Mouse (Mus musculus) v-Abl transformed pro-B cells (cell line): ENCODE measurements at regions not wholly inside any gene's neighbourhood (a gene's known extent, or its start where the extent isn't known, plus 50 kb on each side); places are given as distances from the start of the nearest gene placed in this dataset.

ENCODE experiments used
- in situ Hi-C, 2 experiments: fragments of 400-800 bp; cut with MboI; formaldehyde crosslinking; loops; one replicate each; pipeline ENCODE4 v1.15.1; 2025; ENCODE audit not compliant: unreplicated experiment in 2 of 2

GRCm38 (mm10) chr1:73495971-73496749 lies 480.5 kb upstream of the Tnp1 start:
- in situ Hi-C loops = no loop called here

DNA sequence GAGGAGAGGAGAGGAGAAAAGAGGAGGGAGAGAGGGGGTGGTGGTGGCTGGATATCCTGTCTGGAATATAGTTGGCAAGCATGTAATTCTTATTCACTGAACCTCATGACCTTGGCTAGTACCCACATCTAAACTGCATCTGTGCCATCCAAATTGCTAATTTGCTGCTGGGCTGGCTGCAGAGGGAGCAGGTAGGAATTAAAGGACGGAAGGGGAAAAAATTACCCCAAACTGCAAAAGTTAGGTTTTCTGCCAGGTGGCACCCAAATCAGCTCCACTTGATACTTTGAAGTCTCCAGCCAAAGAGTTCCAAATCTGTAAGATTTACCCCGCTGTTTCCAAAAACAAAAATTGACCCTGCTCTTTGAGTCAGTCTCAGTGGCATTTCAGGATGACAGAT lies 466.2 kb upstream of the Tnp1 start:
- in situ Hi-C loops = no loop called here

- in situ Hi-C loops = no loop called here
Observed at GRCm38 (mm10) chr1:73479349-73479920, 463.7 kb upstream of the Tnp1 start.

GRCm38 (mm10) chr1:73460598-73460997 lies 444.9 kb upstream of the Tnp1 start:
- in situ Hi-C loops = no loop called here

GRCm38 (mm10) chr1:73459754-73460534 lies 444.2 kb upstream of the Tnp1 start:
- in situ Hi-C loops = no loop called here

GRCm38 (mm10) chr1:73457261-73457660 lies 441.6 kb upstream of the Tnp1 start:
- in situ Hi-C loops = no loop called here

DNA sequence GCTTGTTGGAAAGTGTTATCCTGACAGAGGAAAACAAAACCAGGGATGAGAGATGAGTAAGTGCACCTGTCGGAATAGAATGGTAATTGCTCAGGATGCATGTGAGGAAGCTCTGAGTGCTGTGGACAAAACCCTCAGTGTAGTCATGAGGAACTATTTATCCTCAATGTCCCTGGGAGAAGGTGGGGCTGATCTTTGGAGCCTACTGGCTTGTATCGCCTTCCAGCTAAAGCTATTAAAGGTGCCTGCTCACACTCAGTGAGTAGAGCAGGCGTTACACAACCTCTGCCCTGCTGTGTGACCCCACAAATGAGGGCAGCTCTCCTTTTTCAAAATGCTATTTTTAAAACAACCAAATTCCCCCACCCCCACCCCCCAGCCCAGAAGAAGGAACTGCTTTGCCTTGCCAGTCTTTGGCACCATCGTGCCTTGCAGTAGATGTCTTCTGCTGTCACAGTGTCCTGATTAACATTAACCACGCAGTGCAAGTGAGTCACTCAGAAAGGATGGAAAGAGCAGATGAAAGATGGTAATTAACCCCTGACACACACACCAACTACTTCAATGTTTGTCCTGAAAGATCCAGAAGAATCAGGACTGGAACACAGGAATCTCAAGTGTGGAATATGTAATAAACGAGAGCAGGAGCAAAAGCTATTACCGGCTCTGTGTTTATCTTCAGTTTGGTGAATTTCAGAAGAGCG lies 440.8 kb upstream of the Tnp1 start:
- in situ Hi-C loops = no loop called here

GRCm38 (mm10) chr1:73444216-73444890 lies 428.6 kb upstream of the Tnp1 start:
- in situ Hi-C loops = no loop called here

GRCm38 (mm10) chr1:73438385-73438784 lies 422.7 kb upstream of the Tnp1 start:
- in situ Hi-C loops = no loop called here

GRCm38 (mm10) chr1:73428101-73428500 lies 412.4 kb upstream of the Tnp1 start:
- in situ Hi-C loops = no loop called here

- in situ Hi-C loops = no loop called here
Observed at GRCm38 (mm10) chr1:73425049-73425448, 409.3 kb upstream of the Tnp1 start.

DNA sequence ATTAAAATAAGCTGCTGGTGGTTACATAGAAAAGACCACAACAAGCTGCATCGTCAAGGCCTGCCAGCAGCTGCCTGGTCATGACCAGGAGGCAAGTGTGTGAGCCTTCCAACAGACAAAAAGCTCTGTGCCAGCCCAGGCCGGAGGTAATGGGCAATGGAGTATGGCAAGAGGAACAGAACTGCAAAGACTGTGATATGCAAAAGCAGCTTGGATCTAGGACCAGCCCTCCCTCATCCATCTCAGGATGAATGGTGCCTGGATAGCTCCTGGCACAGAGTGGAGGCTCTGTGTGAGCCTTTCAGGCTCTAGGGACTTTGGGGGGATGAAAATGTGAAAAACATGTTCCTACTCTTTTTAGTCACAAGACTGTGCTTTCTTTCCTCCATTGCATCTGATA lies 402.5 kb upstream of the Tnp1 start:
- in situ Hi-C loops = no loop called here

DNA sequence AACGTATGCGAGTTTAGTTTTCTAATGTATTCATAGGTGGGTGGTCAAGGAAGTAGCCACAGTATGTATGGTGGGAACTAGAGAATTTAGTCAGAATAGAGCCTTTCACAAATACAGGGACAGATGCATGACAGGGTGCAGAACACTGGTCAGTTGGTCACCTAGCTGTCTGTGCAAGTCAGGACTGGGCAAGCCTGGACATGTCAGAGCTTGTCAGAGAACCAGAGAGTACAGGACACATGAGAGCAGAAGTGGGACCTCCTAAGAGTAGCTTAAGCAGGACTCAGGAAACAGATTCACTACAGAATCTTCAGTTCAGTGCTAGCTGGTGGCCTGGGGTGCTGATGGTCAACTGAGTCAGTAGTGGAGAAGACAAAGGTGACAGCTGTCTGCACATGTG lies 395.7 kb upstream of the Tnp1 start:
- in situ Hi-C loops = no loop called here

DNA sequence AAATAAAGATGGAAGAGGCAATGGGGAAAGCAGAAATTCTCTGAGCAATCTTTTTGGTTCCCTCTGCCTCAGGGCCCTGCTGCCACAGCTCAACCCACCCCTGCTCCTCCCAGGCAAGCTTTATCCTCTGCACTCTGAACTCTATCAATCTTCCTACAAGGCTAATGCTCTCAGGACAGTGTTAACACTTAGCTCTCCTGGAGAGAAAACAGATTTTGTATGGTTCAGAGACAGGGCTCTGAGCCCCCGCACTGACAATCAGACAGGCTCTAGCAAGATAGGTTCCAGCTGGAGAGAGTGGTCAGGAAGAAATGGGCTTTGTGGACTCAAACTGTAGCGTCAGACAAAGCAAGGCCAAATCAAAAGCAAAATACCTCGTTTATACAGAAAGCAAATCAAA lies 383.5 kb upstream of the Tnp1 start:
- in situ Hi-C loops = no loop called here

- in situ Hi-C loops = no loop called here
Observed at GRCm38 (mm10) chr1:73395034-73395433, 379.3 kb upstream of the Tnp1 start.

GRCm38 (mm10) chr1:73394466-73394865 lies 378.8 kb upstream of the Tnp1 start:
- in situ Hi-C loops = no loop called here

GRCm38 (mm10) chr1:73392077-73392476 lies 376.4 kb upstream of the Tnp1 start:
- in situ Hi-C loops = no loop called here

DNA sequence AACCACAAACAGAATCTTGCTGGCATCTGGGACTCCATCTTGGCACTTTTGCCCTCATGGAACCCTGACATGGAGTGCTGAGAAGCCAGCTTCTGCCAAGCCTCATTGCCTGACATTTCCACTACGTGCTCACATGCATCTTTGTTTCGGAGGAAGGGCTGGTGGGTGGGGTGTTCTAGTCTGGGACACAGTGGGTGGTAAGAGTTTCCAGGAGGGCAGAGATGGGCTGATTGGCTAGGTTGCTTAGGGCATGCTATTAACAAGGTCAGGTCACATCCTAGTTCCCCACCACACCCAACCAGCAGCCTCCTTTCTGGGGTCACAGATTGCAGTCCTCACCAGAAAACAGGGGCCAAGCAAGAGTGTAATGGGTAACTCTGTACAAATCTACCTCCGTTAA lies 374.3 kb upstream of the Tnp1 start:
- in situ Hi-C loops = no loop called here

DNA sequence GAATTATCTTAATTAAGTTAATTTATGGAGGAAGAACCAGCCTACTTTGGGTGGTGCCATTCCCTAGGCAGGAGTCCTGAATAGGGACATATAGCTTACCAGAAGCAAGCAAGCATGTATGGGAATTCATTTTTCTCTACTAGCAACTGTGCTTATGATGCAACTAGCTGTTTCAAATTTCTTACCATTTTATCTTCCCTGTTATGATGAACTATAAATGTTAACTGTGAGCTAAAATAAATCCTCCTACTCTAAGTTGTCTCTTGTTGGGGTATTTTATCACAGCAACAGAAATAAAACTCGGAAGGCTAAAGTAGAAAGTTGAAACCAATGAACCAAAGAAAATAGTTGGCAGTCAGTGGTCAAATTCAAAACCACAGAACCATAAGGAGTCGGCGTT lies 373.5 kb upstream of the Tnp1 start:
- in situ Hi-C loops = no loop called here

GRCm38 (mm10) chr1:73381578-73381977 lies 365.9 kb upstream of the Tnp1 start:
- in situ Hi-C loops = no loop called here
